Mouse (Mus musculus) G1E (cell line): ENCODE measurements around the gene Inpp5d.

Experiments used
- CTCF ChIP-seq: IDR thresholded peaks from 2 replicates; pipeline ENCODE4 v1.5.1; 2012; ENCODE audit warnings: low read depth, low read length, inconsistent platforms, mixed read lengths
- GATA1 ChIP-seq: IDR thresholded peaks from 2 replicates; pipeline ENCODE4 v1.6.1; 2012; ENCODE audit warnings: borderline replicate concordance, low read length, inconsistent platforms, mixed read lengths

- TF ChIP-seq CTCF (no peak), GATA1 (no peak)
Observed at GRCm38 (mm10) chr1:87573261-87573660, 46.9 kb upstream of the Inpp5d start.
